Mouse (Mus musculus): ENCODE results near the gene Neurl1a. TPM values are rescaled to one million over a fixed set of nuclear protein-coding genes. Genes with fewer than 3 reads are reported as not detected.

The Neurl1a gene
- polyA plus RNA-seq, 1 experiment from 2014 or later, result 3.9 TPM

- Histone ChIP-seq H3K36me3 (ENCODE audit: control insufficient read depth, insufficient read depth, low read length) (no peaks in the 10 kb centered on the region), H3K4me3 (ENCODE audit: low read depth, low read length) (no peak overlapping the region), H3K27ac (replicated peaks) (no peak overlapping the region), H3K9me3 (ENCODE audit: control insufficient read depth, low read length) (no peaks in the 10 kb centered on the region), H3K4me1 (replicated peaks; ENCODE audit: control insufficient read depth, insufficient read depth) (0 out of 2 replicates have a peak, but pooled peaks cover 3% of the 10 kb centered on the region), H3K9ac (ENCODE audit: low read length) (no peak overlapping the region), H3K27me3 (ENCODE audit: control insufficient read depth, insufficient read depth, low read length) (no peaks in the 10 kb centered on the region), H3K4me2 (replicated peaks; ENCODE audit: low read depth) (no peak overlapping the region)
- 51% methylated on average over 3 of the region's 3 CpGs for WGBS
- DNase-seq (ENCODE audit: low spot score), result no peak
- no peak for ATAC-seq (ENCODE audit: low FRiP score, low TSS enrichment)
- TF ChIP-seq EP300 (optimal IDR thresholded peaks at IDR 0.05) (no peak), CTCF (IDR thresholded peaks at IDR 0.05; ENCODE audit: low read depth) (peak; percentile 74)
Measured at GRCm38 (mm10) chr19:47174515-47174914, 4.1 kb upstream of the Neurl1a start.

GRCm38 (mm10) chr19:47175472-47175871, 3.1 kb upstream of the Neurl1a start:
- H3K27ac ChIP-seq (replicated peaks), result no peak overlapping the region
- no peaks in the 10 kb centered on the region for H3K27me3 ChIP-seq (ENCODE audit: control insufficient read depth, insufficient read depth, low read length)
- no peak overlapping the region for H3K4me2 ChIP-seq (replicated peaks; ENCODE audit: low read depth)
- ATAC-seq (ENCODE audit: low FRiP score, low TSS enrichment) (no peak), DNase-seq (ENCODE audit: low spot score) (no peak)
- H3K4me3 ChIP-seq (ENCODE audit: low read depth, low read length), result no peak overlapping the region
- H3K9ac ChIP-seq (ENCODE audit: low read length), result no peak overlapping the region
- no peaks in the 10 kb centered on the region for H3K9me3 ChIP-seq (ENCODE audit: control insufficient read depth, low read length)
- peak; percentile 51 for TF ChIP-seq CTCF (IDR thresholded peaks at IDR 0.05; ENCODE audit: low read depth)
- TF ChIP-seq EP300 (optimal IDR thresholded peaks at IDR 0.05), result no peak
- H3K36me3 ChIP-seq (ENCODE audit: control insufficient read depth, insufficient read depth, low read length), result no peaks in the 10 kb centered on the region
- WGBS, result 59% methylated on average over 2 of the region's 2 CpGs
- 0 out of 2 replicates have a peak, but pooled peaks cover 3% of the 10 kb centered on the region for H3K4me1 ChIP-seq (replicated peaks; ENCODE audit: control insufficient read depth, insufficient read depth)

GRCm38 (mm10) chr19:47176916-47177505, 1.6 kb upstream of the Neurl1a start:
- Histone ChIP-seq H3K4me3 (ENCODE audit: low read depth, low read length) (no peak overlapping the region), H3K4me2 (replicated peaks; ENCODE audit: low read depth) (no peak overlapping the region), H3K4me1 (replicated peaks; ENCODE audit: control insufficient read depth, insufficient read depth) (0 out of 2 replicates have a peak, but pooled peaks cover 3% of the 10 kb centered on the region), H3K9me3 (ENCODE audit: control insufficient read depth, low read length) (no peaks in the 10 kb centered on the region), H3K36me3 (ENCODE audit: control insufficient read depth, insufficient read depth, low read length) (no peaks in the 10 kb centered on the region), H3K9ac (ENCODE audit: low read length) (no peak overlapping the region), H3K27me3 (ENCODE audit: control insufficient read depth, insufficient read depth, low read length) (no peaks in the 10 kb centered on the region), H3K27ac (replicated peaks) (no peak overlapping the region)
- 50% methylated on average over 2 of the region's 2 CpGs for WGBS
- peak; percentile 39; the same call in 1 of the 2 replicates for ATAC-seq (ENCODE audit: low FRiP score, low TSS enrichment)
- no peak for DNase-seq (ENCODE audit: low spot score)
- TF ChIP-seq CTCF (IDR thresholded peaks at IDR 0.05; ENCODE audit: low read depth) (no peak), EP300 (optimal IDR thresholded peaks at IDR 0.05) (no peak)

- no peak overlapping the region for H3K27ac ChIP-seq (replicated peaks)
- DNase-seq (ENCODE audit: low spot score), result peak; percentile 43
Measured at GRCm38 (mm10) chr19:47178001-47178400, 619 bp upstream of the Neurl1a start.

GRCm38 (mm10) chr19:47179272-47179809, 721 bp downstream of the Neurl1a start:
- peak overlapping the region; percentile 73 for H3K4me3 ChIP-seq (ENCODE audit: low read depth, low read length)
- DNase-seq (ENCODE audit: low spot score) (peak; percentile 47), ATAC-seq (ENCODE audit: low FRiP score, low TSS enrichment) (peak; percentile 46)
- H3K36me3 ChIP-seq (ENCODE audit: control insufficient read depth, insufficient read depth, low read length), result no peaks in the 10 kb centered on the region
- peak overlapping the region; percentile 92 for H3K4me2 ChIP-seq (replicated peaks; ENCODE audit: low read depth)
- 2% methylated on average over 36 of the region's 42 CpGs for WGBS
- H3K27ac ChIP-seq (replicated peaks), result peak overlapping the region; percentile 69; the same call in 1 of the 2 replicates
- no peaks in the 10 kb centered on the region for H3K9me3 ChIP-seq (ENCODE audit: control insufficient read depth, low read length)
- H3K9ac ChIP-seq (ENCODE audit: low read length), result peak overlapping the region; percentile 72
- 0 out of 2 replicates have a peak, but pooled peaks cover 3% of the 10 kb centered on the region for H3K4me1 ChIP-seq (replicated peaks; ENCODE audit: control insufficient read depth, insufficient read depth)
- TF ChIP-seq EP300 (optimal IDR thresholded peaks at IDR 0.05) (no peak), CTCF (IDR thresholded peaks at IDR 0.05; ENCODE audit: low read depth) (no peak)
- no peaks in the 10 kb centered on the region for H3K27me3 ChIP-seq (ENCODE audit: control insufficient read depth, insufficient read depth, low read length)

More at GRCm38 (mm10) chr19:47178001-47178400, 619 bp upstream of the Neurl1a start:
- Histone ChIP-seq H3K4me3 (ENCODE audit: low read depth, low read length) (peak overlapping the region; percentile 73), H3K4me2 (replicated peaks; ENCODE audit: low read depth) (peak overlapping the region; percentile 92), H3K27me3 (ENCODE audit: control insufficient read depth, insufficient read depth, low read length) (no peaks in the 10 kb centered on the region), H3K4me1 (replicated peaks; ENCODE audit: control insufficient read depth, insufficient read depth) (0 out of 2 replicates have a peak, but pooled peaks cover 3% of the 10 kb centered on the region), H3K9ac (ENCODE audit: low read length) (peak overlapping the region; percentile 72; the same call in 1 of the 2 replicates), H3K36me3 (ENCODE audit: control insufficient read depth, insufficient read depth, low read length) (no peaks in the 10 kb centered on the region), H3K9me3 (ENCODE audit: control insufficient read depth, low read length) (no peaks in the 10 kb centered on the region)
- TF ChIP-seq CTCF (IDR thresholded peaks at IDR 0.05; ENCODE audit: low read depth), result peak; percentile 73
- no peak for TF ChIP-seq EP300 (optimal IDR thresholded peaks at IDR 0.05)
- WGBS, result 27% methylated on average over 10 of the region's 10 CpGs
- peak; percentile 45; the same call in 1 of the 2 replicates for ATAC-seq (ENCODE audit: low FRiP score, low TSS enrichment)

GRCm38 (mm10) chr19:47180011-47180410, 1.4 kb downstream of the Neurl1a start:
- H3K4me1 ChIP-seq (replicated peaks; ENCODE audit: control insufficient read depth, insufficient read depth), result 0 out of 2 replicates have a peak, but pooled peaks cover 3% of the 10 kb centered on the region
- H3K27me3 ChIP-seq (ENCODE audit: control insufficient read depth, insufficient read depth, low read length), result no peaks in the 10 kb centered on the region
- H3K9me3 ChIP-seq (ENCODE audit: control insufficient read depth, low read length), result no peaks in the 10 kb centered on the region
- H3K4me2 ChIP-seq (replicated peaks; ENCODE audit: low read depth), result peak overlapping the region; percentile 92
- no peak overlapping the region for H3K27ac ChIP-seq (replicated peaks)
- TF ChIP-seq CTCF (IDR thresholded peaks at IDR 0.05; ENCODE audit: low read depth), result no peak
- TF ChIP-seq EP300 (optimal IDR thresholded peaks at IDR 0.05), result no peak
- WGBS, result 28% methylated on average over 8 of the region's 8 CpGs
- H3K9ac ChIP-seq (ENCODE audit: low read length), result no peak overlapping the region
- H3K4me3 ChIP-seq (ENCODE audit: low read depth, low read length), result peak overlapping the region; percentile 73; the same call in 1 of the 2 replicates
- ATAC-seq (ENCODE audit: low FRiP score, low TSS enrichment) (no peak), DNase-seq (ENCODE audit: low spot score) (no peak)
- no peaks in the 10 kb centered on the region for H3K36me3 ChIP-seq (ENCODE audit: control insufficient read depth, insufficient read depth, low read length)

Data from stomach, postnatal 0 days (tissue).